Mouse (Mus musculus) neural tube, embryonic 13.5 days (tissue): ENCODE measurements at regions not wholly inside any gene's neighbourhood (a gene's known extent, or its start where the extent isn't known, plus 50 kb on each side); places are given as distances from the start of the nearest gene placed in this dataset. TPM values are rescaled to one million over a fixed set of nuclear protein-coding genes. Genes with fewer than 3 reads are reported as not detected.

Source experiments
- microRNA-seq: library from miRNA; unstranded; fragments of <30 nt; microRNA quantifications from one replicate; pipeline ENCODE4, GENCODE M21; 2016

Small RNA genes lying in the stretch of these regions (microRNA-seq; reads per million reads assigned to microRNA genes)
- gene Gm44461: not detected
